Mouse (Mus musculus): Measurements from ENCODE around the gene Hbb-y.

DNA sequence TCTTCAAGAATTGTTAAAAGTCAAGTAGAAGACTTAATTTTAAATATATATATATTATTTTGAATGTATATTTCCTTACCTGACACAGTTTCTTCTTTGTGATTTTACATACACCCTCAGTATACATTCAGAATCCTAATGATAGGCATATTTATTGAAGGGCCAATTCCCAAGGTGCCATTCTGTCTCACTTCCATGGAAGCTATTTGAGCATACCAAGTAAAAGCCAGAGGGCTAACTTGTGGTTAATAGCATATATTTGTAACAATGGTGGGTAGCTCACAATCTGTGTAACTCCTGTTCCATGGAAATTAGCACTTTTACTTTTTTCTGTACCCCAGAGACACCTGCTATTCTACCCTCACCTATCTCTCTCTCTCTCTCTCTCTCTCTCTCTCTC, 33.1 kb upstream of the Hbb-y start, which contains the start of gene Olfr66:
- TF ChIP-seq GATA1 (IDR thresholded peaks at IDR 0.05; ENCODE audit: low read length), result no peak
- TF ChIP-seq TAL1 (IDR thresholded peaks at IDR 0.05; ENCODE audit: low read length), result no peak

Measured in erythroblast, embryonic 14.5 days (primary cell).